Mouse (Mus musculus) embryonic facial prominence, embryonic 13.5 days (tissue): ENCODE data around the gene Sirpb1a. TPM values are rescaled to one million over a fixed set of nuclear protein-coding genes. Genes with fewer than 3 reads are reported as not detected.

Experiments used
- ATAC-seq: fragments of 200-750 bp; cut with Nextera tagmentation; 2 replicates; pipeline ENCODE4 v1.8.0; 2017; ENCODE audit warnings: low read depth; ENCODE audit not compliant: insufficient number of reproducible peaks, insufficient read depth, low FRiP score, low TSS enrichment
- H3K27ac ChIP-seq: fragments of 300-500 bp; sonication (generic); 2 replicates; pipeline ENCODE4 v1.5.1; 2015; ENCODE audit warnings: moderate library complexity, mild to moderate bottlenecking, inconsistent platforms
- H3K27me3 ChIP-seq: fragments of 300-500 bp; sonication (generic); 2 replicates; pipeline ENCODE4 v1.6.1; 2015; ENCODE audit warnings: mild to moderate bottlenecking, inconsistent platforms
- H3K36me3 ChIP-seq: fragments of 300-500 bp; sonication (generic); 2 replicates; pipeline ENCODE4 v1.6.1; 2015; ENCODE audit warnings: mild to moderate bottlenecking, inconsistent platforms
- H3K4me1 ChIP-seq: fragments of 300-500 bp; sonication (generic); 2 replicates; pipeline ENCODE4 v1.6.1; 2015; ENCODE audit warnings: inconsistent platforms
- H3K4me2 ChIP-seq: fragments of 300-500 bp; sonication (generic); 2 replicates; pipeline ENCODE4 v1.6.1; 2015; ENCODE audit warnings: moderate library complexity, mild to moderate bottlenecking, inconsistent platforms
- H3K4me3 ChIP-seq: fragments of 300-500 bp; sonication (generic); 2 replicates; pipeline ENCODE4 v1.5.1; 2015; ENCODE audit warnings: mild to moderate bottlenecking, inconsistent platforms
- H3K9ac ChIP-seq: fragments of 300-500 bp; sonication (generic); 2 replicates; pipeline ENCODE4 v1.6.1; 2015; ENCODE audit warnings: mild to moderate bottlenecking, inconsistent platforms
- H3K9me3 ChIP-seq: fragments of 300-500 bp; sonication (generic); 2 replicates; pipeline ENCODE4 v1.6.1; 2016; ENCODE audit warnings: inconsistent platforms
- polyA plus RNA-seq: library from polyadenylated mRNA; unstranded; fragments of >200 nt; fragmentation: Nextera tagmentation; extraction: Ambion mirVana; gene quantifications from 2 replicates; pipeline ENCODE4 v1.2.1, GENCODE M21; 2015

Sirpb1a gene
- polyA plus RNA-seq, 1 experiment from 2014 or later: not detected

DNA sequence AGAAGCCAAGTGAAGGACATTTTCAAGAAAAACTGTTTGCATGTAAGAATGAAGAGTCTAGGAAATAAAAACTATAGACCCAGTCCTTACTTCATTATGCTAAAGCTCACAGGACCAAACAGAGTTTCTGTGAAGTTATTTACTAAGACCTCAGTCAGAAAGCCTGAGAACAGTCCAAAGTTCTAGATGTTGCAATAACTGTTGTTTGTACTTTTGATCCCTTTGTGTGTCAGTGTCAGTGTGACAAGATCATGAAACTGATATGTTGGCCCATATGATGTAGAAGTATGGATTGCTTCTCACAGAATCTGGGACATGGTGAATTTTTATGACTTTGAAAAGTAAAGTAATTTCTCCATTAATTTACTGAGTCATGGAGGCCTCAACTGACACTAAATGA, 96.8 kb downstream of the Sirpb1a start:
- no peaks in the 10 kb centered on the region for H3K27me3 ChIP-seq
- no peaks in the 10 kb centered on the region for H3K4me1 ChIP-seq
- no peak overlapping the region for H3K4me3 ChIP-seq
- ATAC-seq: no peak
- no peak overlapping the region for H3K4me2 ChIP-seq
- H3K36me3 ChIP-seq: no peaks in the 10 kb centered on the region
- no peak overlapping the region for H3K27ac ChIP-seq
- peaks cover 5% of the 10 kb centered on the region; the same call in 1 of the 2 replicates for H3K9me3 ChIP-seq
- no peak overlapping the region for H3K9ac ChIP-seq

Other genes with a start within 250 kb of the Sirpb1a start
- gene Gm9733, start 94.2 kb downstream of the Sirpb1a start, polyA plus RNA-seq: not detected in 2 replicates
- gene Sirpb1b, start 148.5 kb upstream of the Sirpb1a start, polyA plus RNA-seq: not detected in 2 replicates